Mouse (Mus musculus) cerebellum, adult 2 months (tissue): Measurements from ENCODE around the gene Sppl2a.

Experiments
- CTCF ChIP-seq: fragments of 200-500 bp; IDR thresholded peaks from 2 replicates; pipeline ENCODE4 v1.5.1; 2011; ENCODE audit warnings: low read depth, mild to moderate bottlenecking, control low read depth, low read length, moderate library complexity, borderline replicate concordance; ENCODE audit not compliant: insufficient read depth
- POLR2A ChIP-seq: fragments of 200-500 bp; IDR thresholded peaks from 2 replicates; pipeline ENCODE4 v1.6.1; 2011; ENCODE audit warnings: low read length, control low read depth, borderline replicate concordance; ENCODE audit not compliant: insufficient read depth

GRCm38 (mm10) chr2:126928681-126929080, 4.4 kb downstream of the Sppl2a start:
- TF ChIP-seq POLR2A (no peak), CTCF (no peak)
